Mouse (Mus musculus): ENCODE data around the gene Def8.
"Not testable (repeated sequence)": the region's sequence is repeated elsewhere in the genome, so short reads cannot be mapped to it uniquely, and the experiment has no call there.

The Def8 gene

DNA sequence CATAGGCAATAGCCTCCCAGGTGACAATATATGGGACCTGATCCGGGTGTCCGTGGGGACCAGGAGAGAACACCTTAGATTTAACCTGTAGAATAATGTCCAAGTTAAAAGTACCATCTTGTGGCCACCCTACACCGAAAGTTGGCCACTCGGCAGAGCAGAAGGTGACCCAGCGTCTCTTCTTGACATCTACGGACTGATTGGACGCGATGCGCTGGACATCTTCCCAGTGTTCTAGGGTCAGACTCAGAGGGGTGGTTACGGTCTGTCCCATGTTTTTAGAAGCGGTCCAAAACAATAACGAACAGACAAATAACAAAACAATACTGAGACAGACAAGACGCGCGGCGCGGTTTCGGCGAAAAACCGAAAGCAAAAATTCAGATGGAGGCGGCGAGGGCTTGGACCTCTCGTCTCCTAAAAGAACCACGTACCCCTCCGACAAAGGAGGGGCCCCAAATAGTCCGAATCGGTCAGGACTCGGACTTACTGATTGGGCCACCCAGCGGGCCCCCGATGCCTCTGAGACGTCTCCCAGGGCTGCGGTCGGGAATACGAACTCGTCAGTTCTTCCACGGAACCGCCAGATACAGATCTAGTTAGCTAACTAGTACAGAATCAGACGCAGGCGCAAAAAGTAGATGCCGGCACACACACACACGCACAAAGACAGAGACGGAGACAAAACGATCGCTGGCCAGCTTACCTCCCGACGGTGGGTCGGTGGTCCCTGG is 10.1 kb downstream of the Def8 start:
- not testable (repeated sequence) for DNase-seq (ENCODE audit: low spot score)

DNA sequence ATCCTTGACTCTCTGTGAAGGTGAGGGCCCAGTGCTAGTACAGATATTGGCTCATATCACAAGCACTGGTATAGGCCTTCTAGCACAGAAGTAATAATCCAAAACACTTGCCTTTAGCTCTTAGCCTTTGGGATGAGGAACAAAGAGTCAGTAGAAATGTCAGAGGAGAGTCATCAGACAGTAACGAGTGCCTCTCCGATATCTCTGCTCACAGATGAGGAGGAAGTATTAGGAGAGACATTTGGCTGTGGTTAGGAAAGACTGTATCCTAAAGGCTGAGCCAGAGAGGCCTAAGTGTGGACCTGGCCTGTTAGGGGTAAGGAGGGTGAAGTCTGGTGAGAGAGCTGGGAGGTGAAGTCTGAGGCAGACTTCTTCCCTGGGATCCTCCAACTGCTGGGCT is 18.5 kb downstream of the Def8 start:
- no peak for DNase-seq (ENCODE audit: low spot score)

DNA sequence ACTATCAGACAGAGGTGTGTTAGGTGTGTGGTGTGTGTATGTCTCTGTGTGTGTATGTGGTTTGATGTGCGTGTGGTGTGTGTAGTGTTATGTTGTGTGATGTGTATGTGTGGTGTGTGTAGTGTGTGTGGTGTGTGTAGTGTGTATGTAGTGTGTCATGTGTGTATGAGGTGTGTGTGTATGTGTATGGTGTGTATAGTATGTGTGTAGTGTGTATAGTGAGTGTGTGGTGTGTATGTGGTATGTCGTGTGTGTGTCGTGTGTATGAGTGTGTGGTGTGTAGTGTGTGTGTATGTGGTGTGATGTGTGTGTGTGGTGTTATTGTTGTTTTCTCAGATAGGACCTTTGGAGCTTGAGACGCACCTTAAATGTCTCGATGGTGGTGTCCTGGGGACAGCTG is 19.0 kb downstream of the Def8 start:
- no peak for DNase-seq (ENCODE audit: low spot score)

DNA sequence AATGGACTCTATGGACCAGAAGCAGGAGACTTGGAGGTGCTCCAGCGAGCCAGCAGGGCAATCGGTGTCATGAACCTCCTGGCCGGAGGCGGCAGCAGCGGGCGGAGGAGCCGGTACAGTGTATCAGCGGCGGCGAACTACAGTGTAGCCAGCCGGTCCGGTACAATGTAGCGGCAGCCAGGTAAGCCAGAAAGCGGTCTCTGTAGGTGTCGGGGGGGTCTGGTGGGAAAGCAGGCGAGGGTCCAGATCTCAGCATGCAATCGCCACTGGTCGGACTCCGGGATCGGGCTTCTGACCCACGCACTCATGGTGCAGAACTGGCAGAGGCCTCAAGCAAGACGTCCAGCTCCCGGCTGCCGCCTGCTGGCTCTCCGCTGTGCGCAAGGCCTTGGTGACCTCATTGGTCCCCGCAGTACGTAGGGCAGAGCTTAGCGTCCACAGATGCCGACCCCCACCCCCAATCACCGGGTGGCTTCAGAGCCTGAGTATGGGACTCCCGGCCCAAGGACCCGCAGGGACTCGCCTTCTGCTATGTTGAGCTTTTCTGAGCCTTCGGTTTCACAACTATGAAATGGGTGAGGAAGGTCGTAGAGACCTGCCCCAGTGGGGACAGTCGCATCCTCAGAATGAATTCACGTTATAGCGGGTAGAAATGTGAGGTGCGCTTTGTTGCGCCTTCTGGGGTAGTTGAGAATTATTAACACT is 19.7 kb downstream of the Def8 start:
- peak; percentile 75 for DNase-seq (ENCODE audit: low spot score)

DNA sequence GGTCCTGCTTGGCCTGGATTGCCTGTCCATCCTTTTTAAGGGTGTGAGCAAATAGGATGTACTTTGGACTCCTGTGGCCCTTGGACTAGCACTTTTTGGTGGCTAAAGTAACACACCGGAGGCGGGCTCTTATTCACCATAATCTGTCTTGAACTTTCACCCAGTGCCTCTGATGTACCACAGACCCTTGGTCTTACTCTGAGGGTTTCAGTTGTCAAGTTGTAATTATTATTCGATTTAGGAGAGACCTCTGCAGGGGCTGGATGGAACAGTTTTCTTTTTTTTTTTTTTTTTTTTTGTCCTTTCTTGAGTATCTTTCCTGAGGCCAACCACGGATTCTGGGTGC is 20.2 kb downstream of the Def8 start:
- no peak for DNase-seq (ENCODE audit: low spot score)

DNA sequence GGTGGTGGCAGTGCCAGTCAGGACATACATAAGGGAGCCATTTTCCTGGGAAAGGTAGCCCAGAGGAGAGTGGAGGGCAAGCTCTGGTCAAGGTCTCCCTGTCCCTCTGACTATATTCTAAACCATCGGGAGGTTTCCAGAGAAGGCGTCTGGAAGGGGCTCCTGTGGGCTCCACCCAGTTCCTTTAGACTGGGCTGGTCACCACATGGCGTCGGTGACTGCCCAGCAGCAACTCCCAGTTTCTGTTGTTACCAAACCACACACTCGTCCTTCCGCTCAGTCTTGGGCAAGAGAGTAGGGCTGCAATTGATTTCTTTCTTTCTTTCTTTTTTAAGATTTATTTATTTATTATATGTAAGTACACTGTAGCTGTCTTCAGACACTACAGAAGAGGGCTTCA is 20.8 kb downstream of the Def8 start:
- DNase-seq (ENCODE audit: low spot score) = no peak

DNA sequence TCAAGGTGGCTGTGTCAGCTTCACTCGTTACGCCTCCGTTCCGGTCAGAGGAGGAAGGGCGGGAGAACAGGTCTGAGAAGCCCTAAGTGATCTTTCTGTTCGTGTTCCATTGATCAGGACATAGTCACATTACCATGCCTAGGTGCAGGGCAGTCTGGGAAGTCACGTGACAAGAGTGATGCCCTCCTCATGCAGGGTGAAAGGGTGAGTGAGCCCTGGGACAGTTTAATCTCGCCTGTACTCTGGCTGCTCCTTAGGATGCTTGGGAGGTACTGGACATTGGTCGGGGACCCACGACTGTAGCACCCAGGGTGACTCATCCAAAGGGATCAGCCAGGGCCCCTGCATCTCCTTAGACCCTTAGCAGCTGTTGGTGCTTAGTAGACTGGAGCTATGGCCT is 22.7 kb downstream of the Def8 start:
- DNase-seq (ENCODE audit: low spot score) = no peak

DNA sequence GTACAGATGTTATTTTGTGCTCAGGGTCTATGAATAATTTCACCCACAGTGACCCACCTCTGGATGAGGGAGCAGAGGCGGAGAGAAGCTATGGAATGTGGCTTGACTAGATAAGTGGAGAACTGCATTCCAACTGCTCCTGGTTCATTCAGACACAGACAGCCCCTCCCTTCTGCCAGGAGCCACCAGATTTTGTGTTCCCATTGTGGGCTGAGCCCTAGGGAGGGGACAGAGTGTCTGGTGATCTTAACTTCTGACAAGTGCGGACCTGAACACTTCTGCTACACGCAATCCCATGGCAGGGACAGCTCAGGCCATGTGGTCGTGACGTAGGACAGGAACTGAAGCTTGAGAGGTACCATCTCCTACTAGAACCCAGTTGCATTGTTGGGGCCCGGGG is 23.5 kb downstream of the Def8 start:
- DNase-seq (ENCODE audit: low spot score) = no peak

DNA sequence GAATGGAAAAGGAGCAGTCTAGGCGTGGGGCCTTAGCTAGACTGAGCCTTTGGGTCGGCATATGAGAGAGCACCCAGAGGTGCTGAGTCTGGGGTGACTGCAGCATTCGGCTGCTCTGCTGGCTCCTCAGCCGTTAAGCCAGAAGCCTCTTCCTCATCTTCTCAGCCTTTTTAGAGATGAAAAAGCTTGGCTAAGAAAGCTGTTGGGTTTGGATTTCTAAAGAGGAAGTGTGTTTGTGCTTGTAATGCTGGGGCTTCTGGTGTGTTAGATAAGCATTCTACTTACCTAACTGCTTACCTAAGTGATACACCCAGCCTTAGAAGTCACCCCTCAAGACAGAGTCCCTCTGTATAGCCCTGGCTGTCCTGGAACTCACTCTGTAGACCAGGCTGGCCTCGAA is 27.5 kb downstream of the Def8 start:
- no peak for DNase-seq (ENCODE audit: low spot score)

DNA sequence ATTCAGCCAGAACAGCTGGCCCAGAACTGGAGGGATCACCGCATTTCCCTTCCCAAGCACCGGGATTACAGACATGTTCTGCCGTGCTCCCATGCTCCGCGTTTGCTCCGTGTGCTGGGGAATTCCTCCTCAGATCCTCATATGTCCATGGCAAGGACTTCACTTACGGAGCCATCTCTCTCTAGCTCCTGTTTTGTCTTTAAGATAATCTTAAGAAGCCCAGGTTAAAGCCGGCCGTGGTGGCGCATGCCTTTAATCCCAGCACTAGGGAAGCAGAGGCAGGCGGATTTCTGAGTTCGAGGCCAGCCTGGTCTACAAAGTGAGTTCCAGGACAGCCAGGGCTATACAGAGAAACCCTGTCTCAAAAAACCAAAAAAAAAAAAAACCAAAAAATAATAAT is 28.4 kb downstream of the Def8 start:
- not testable (repeated sequence) for DNase-seq (ENCODE audit: low spot score)

DNA sequence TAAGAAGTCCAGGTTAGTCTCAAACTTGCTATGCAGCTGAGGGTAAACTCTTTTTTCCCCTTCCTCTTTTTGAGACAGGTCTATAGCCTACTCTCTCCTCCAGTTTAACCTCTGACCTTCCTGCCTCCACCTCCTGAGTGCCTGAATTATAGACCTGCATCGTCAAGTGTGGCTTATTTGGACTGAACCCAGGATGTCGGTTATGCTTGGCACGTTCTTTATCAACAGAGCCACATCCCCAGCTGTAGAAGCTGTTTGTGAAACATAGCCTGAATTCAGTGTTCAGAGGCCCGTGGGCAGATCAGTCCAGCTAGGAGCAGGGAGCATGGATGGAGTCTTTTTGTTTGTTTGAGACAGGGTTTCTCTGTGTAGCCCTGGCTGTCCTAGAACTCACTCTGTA is 28.8 kb downstream of the Def8 start:
- no peak for DNase-seq (ENCODE audit: low spot score)

DNA sequence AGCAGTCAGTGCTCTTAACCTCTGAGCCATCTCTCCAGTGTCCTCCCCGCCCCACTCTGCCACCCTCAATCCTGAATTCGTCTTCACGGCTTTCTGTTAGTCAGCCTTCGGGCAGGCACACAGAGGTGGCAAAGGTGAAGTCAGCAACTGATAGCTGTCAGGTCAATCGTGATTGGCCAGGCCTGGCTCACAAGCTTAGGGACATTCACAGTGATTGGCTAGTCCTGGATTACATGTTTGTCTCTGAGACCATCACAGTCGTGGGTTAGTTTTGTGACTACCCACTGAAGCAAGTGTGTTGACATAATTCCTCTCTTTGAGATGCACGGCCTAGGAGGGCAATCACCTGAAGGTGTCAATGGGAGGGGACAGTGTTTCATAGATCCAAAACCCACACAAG is 30.0 kb downstream of the Def8 start:
- DNase-seq (ENCODE audit: low spot score) = no peak

DNA sequence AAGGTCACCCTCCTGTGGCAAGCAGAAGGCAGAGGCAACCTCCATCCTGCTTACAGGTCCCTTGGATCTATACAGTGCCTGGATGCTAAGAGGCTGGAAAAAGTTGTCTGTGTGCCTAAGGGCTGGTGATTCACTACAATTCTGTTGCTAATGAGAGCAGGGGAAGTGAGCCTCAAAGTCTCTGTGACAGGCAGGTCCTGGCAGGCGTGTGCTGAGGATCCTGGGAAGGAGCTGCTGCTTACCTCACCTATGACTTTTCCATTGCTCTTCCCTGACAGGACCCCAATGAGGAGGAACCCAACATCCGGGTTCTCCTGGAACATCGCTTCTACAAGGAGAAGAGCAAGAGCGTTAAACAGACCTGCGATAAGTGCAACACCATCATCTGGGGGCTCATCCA is 30.6 kb downstream of the Def8 start:
- DNase-seq (ENCODE audit: low spot score) = no peak

DNA sequence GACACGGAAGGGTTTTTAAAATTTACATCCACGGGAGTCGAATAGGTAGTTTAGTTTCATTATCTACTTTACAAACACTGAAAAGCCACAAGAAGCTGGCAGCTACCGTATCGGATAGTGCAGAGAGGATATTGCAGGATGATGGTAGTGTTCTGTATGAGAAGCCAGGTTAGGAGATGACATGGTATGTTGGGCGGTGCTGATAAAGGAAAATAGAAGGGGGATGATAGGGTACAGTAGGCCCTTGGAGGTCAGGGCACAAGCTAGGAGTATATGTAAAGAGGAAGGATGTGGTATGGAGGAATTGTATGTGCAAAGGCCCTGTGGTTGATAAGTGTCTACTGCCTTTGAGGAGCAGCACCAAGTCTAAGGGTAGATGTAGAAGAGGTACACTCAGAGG is 31.2 kb downstream of the Def8 start:
- no peak for DNase-seq (ENCODE audit: low spot score)

DNA sequence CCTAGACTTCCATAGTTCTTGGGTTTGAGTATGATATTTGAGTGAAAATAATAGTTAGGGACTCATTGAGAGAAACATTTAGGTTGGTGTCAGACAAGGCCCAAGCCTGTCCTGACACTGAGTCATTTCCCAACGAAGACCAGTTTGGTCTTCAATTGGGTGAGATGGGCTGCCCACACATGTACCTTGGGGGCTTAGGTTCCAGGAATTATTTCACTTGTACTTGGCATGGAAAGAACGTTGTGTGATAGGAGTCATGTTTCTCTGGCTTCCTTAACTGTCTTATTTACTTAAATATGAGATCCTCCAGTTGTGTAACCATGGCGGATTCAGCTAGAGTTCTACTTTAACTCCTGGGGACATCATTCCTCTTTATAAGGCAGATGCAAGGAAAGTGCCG is 40.3 kb downstream of the Def8 start:
- DNase-seq (ENCODE audit: low spot score) = no peak

DNA sequence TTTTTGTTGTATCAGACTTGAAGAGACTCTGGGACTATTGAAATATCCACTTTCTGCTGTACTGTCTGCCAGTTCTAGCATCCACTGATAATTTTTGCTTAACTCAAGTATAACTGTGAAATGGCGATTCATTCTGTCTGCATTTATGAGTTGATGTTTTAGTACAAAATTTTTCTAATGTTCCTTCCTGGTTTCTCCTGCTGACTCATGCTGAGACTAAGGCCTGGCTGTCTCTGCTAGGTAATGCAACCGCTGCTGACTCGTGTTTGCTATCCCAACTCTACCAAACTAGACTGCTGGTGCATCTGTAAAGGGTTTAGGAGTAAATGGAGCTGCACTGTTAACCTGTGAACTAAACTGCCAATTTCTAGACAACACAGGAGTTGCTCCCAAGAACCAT is 44.1 kb downstream of the Def8 start:
- DNase-seq (ENCODE audit: low spot score) = no peak

DNA sequence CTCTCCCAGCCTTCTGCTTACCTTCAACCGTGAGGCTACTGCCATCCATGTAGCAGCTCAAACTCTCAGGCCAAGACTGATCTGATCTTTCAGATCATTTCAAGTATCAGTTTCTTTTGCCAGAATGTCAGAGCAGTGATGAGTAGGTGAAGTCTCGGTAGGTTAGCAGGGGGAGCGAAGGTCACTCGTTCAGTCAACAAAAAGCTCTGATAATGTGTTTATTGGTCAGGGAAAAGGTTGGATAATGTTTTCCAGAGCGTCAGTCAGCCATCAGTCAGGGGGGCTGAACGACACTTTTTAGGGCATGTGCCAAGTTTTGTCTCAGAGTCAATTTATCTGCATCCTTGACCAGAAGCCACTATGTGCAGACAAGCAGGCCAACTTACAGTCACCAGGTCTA is 49.7 kb downstream of the Def8 start:
- not testable (repeated sequence) for DNase-seq (ENCODE audit: low spot score)

DNA sequence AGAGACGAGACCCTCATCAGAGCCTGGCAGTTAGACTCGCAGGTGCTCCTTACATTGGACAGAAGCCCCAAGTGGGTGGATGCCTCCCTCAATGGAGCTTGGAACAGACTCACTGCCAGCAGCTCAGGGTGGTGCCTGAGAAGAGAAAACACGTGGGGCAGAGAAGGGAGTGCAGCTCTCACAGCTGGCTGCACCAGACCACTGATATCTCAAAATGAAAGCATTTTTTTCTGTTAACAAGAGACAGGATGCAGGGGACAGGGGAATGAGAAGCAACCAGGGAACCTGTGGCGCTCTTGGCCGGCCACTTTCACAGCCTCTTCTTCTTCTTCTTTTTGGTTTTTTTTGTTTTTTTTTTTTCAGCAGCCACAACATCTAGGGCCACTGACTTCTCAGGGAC is 51.2 kb downstream of the Def8 start:
- DNase-seq (ENCODE audit: low spot score) = not testable (repeated sequence)

DNA sequence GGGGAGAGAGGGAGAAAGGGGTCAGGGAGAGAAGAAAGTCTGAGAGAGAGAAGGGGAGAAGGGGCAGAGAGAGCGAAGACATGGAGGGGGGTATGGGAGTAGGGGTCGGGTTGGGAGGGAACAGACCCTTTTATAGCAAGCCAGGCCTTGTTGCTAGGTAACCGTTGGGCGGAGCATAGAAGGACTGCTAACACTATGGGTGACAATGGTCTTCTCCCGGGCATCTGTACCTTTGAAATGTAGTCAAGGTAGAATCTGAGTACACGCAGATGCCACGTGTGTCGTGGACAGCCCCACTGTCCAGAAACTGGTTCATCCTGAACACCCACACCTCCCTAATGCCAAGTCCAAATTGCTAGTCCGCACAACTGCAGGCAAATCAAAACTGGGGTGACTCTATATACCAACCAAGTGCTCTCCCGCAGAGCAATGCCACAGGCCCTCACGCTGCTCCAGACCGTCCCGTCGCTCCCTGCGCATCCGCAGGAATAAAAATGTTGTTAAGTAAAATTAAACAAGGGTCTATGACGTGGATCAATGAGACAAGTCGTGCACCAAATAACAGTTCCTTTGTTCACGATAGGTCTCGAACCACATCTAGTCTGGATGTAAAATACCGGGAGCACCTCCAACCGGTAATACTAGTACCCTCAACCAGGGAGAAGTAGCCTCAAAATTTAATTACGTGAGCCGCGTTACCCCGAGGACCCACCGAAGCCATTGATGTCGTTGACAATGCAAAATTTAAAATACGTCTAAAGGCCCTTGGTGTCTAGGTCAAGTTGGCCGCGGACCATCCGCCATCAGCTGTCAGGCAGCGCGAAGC is 53.8 kb downstream of the Def8 start:
- no peak for DNase-seq (ENCODE audit: low spot score)

DNA sequence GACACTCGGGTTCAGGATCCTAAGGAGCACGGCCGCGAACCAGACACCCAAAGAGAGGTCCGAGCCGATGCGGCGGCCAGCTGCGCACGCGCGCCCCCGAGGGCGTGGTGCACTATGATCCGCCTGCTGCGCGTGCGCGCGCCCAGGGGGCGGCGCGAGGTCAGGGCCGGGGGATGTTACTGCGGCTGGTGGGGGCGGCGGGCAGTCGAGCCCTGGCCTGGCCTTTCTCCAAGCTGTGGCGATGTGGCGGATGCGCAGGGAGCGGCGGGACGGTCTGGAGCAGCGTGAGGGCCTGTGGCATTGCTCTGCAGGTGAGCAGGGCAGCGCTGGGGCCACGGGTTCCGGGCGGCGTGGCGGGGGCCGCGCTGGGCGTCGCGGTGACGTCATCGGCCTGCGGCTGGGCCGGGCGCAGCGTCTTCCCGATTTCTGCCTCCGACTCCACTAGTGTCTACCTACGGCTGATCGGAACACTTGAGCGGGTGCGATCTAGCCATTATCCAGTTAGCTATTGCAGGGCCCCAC is 54.5 kb downstream of the Def8 start, which contains the start of gene Afg3l1:
Gene Afg3l1 (plus strand): TSS at position 167 of the 522 bp plus-strand sequence.
- peak; percentile 88 for DNase-seq (ENCODE audit: low spot score)

DNA sequence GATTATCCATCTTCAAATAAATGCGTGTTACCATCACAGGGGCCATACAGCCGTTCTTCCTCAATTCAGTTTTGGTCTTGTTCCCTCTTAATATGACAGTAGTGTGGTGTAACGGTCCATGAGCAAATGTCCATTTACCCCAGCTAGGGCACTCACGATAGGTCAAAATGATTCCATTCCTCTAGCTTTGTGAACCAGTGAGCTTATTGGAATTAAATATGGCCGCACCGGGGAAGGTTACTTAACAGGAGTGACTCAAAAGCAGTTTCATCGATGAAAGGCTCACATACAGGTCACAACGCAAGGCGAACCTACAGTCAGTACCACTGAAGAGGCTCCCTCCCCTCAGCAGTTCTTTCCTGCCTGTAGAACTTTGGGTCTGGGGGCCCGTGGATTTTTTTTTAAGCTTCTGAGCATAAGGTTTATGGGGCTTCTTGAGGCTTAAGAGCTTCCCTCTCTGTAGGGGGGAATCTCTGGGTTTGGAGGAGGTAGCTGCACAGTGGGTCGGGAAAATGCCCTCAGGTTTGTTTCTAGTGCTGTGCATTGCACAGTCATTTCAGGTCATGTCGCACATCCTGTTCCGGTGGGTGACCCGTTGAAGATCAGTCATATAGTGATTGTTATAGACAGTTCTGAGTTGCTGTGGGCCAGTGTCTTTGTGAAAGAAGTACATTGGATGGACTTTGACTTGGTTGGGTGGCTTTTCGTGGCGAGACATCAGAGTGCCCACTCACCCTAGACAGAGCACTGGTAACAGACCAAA is 55.3 kb downstream of the Def8 start:
- DNase-seq (ENCODE audit: low spot score) = no peak

DNA sequence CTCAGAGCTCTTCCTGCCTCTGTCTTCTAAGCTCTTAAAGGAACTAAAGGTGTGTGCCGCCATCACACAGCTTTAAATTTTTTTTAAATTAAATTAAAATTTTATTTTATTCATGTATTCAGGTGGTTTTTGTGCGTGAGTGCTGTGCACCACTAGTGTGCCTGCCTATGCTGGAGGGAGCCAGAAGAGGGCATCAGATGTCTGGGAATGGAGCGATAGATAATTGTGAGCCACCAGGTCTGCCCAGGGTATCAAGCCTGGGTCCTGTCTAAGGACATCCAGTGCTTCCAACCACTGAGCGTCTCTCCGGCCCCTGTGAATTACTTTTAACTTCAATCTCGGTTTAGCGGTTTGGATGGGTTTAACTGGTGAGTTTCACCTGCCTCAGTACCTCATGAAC is 59.3 kb downstream of the Def8 start:
- no peak for DNase-seq (ENCODE audit: low spot score)

Measured in ovary, adult 18-20 months (tissue).